Mouse (Mus musculus) adrenal gland, adult 2 months (tissue): ENCODE measurements at regions not wholly inside any gene's neighbourhood (a gene's known extent, or its start where the extent isn't known, plus 50 kb on each side); places are given as distances from the start of the nearest gene placed in this dataset.
A peak's percentile ranks its signal among the peaks of the same experiment; 100 is the strongest.

Experiments used
- DNase-seq: peaks from one replicate; pipeline ENCODE4 v3.0.0; 2021

- DNase-seq: no peak
Measured at GRCm38 (mm10) chr11:43370025-43370424, 56.0 kb downstream of the Pttg1 start.

GRCm38 (mm10) chr11:43368346-43368745 is 57.7 kb downstream of the Pttg1 start:
- DNase-seq: no peak

- no peak for DNase-seq
Measured at GRCm38 (mm10) chr11:43361858-43362257, 64.2 kb downstream of the Pttg1 start.

GRCm38 (mm10) chr11:43358390-43359291 is 67.4 kb downstream of the Pttg1 start:
- no peak for DNase-seq

GRCm38 (mm10) chr11:43353602-43354001 is 72.4 kb downstream of the Pttg1 start:
- DNase-seq: no peak

GRCm38 (mm10) chr11:43353030-43353429 is 73.0 kb downstream of the Pttg1 start:
- peak; percentile 10 for DNase-seq

GRCm38 (mm10) chr11:43351818-43352217 is 74.2 kb downstream of the Pttg1 start:
- DNase-seq: no peak

GRCm38 (mm10) chr11:43351348-43351747 is 74.7 kb downstream of the Pttg1 start:
- DNase-seq: no peak

- no peak for DNase-seq
Measured at GRCm38 (mm10) chr11:43350242-43350641, 75.8 kb downstream of the Pttg1 start.

GRCm38 (mm10) chr11:43349564-43349963 is 76.5 kb downstream of the Pttg1 start:
- DNase-seq: peak; percentile 62

- DNase-seq: peak; percentile 72
Measured at GRCm38 (mm10) chr11:43348571-43348970, 77.5 kb downstream of the Pttg1 start.

GRCm38 (mm10) chr11:43346489-43346888 is 79.6 kb downstream of the Pttg1 start:
- DNase-seq: no peak

- DNase-seq: no peak
Measured at GRCm38 (mm10) chr11:43344767-43345561, 81.1 kb downstream of the Pttg1 start.

GRCm38 (mm10) chr11:43343574-43343973 is 82.5 kb downstream of the Pttg1 start:
- no peak for DNase-seq

GRCm38 (mm10) chr11:43338377-43338993 is 87.6 kb downstream of the Pttg1 start:
- no peak for DNase-seq

- DNase-seq: no peak
Measured at GRCm38 (mm10) chr11:43335668-43336265, 90.3 kb downstream of the Pttg1 start.

- DNase-seq: no peak
Measured at GRCm38 (mm10) chr11:43333547-43333946, 92.5 kb downstream of the Pttg1 start.

- no peak for DNase-seq
Measured at GRCm38 (mm10) chr11:43313996-43314395, 112.1 kb downstream of the Pttg1 start.
